Mouse (Mus musculus): ENCODE data around the gene Ucp1. TPM values are rescaled to one million over a fixed set of nuclear protein-coding genes. Genes with fewer than 3 reads are reported as not detected.
"Not testable (repeated sequence)": the region's sequence is repeated elsewhere in the genome, so short reads cannot be mapped to it uniquely, and the experiment has no call there.

The Ucp1 gene
- polyA plus RNA-seq, 1 experiment from 2014 or later = not detected

DNA sequence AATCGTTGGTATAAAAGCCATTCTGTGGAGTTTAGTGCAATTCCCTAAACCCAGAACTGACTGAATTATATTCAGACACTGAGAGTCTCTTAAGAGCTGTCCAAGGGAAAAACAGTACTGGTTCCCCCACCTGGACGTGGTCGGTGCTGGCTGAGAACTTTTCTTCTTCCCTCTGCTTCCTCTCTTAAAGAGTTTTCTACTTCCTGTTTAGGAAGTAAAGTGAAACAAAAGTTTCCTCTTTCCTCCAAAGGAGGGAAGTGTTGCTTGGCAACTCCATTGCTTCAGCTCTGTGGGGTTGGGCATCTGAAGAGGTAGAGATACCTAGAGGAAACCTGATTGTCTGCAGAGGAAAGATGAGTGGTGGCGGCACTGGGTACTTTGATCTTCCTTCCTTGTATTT is 7.2 kb downstream of the Ucp1 start:
- Histone ChIP-seq H3K27me3 (ENCODE audit: insufficient read depth, poor library complexity, severe bottlenecking) (no peaks in the 10 kb centered on the region), H3K9me3 (no peaks in the 10 kb centered on the region), H3K27ac (no peak overlapping the region), H3K4me1 (no peaks in the 10 kb centered on the region), H3K4me3 (no peak overlapping the region), H3K36me3 (no peaks in the 10 kb centered on the region)
- WGBS = 65% methylated on average over 4 of the region's 4 CpGs
- no peak for DNase-seq (ENCODE audit: low spot score)

DNA sequence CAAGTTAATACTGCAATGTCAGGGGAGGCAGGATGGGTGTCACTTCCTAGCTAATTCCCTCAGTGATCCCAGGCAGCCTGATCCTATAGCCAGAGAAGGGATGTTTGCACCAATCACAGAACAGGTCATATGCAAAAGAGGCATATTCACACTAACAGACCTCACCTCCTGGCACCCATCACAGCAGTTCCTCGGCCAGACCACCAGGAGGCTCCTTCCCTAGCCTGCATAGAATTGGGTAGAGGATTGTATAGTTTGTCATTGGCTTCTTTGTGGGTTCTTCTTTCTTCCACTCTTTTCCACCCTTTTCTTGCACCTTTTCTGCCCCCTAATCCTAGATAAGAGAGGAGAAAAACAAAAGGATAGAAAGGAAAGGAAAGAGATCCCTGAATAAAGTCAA is 10.0 kb downstream of the Ucp1 start:
- no peak for DNase-seq (ENCODE audit: low spot score)
- H3K4me1 ChIP-seq = no peaks in the 10 kb centered on the region
- WGBS = 25% methylated on average over 1 of the region's 1 CpGs
- no peak overlapping the region for H3K4me3 ChIP-seq
- no peak overlapping the region for H3K27ac ChIP-seq
- no peaks in the 10 kb centered on the region for H3K9me3 ChIP-seq
- no peaks in the 10 kb centered on the region for H3K36me3 ChIP-seq
- no peaks in the 10 kb centered on the region for H3K27me3 ChIP-seq (ENCODE audit: insufficient read depth, poor library complexity, severe bottlenecking)

DNA sequence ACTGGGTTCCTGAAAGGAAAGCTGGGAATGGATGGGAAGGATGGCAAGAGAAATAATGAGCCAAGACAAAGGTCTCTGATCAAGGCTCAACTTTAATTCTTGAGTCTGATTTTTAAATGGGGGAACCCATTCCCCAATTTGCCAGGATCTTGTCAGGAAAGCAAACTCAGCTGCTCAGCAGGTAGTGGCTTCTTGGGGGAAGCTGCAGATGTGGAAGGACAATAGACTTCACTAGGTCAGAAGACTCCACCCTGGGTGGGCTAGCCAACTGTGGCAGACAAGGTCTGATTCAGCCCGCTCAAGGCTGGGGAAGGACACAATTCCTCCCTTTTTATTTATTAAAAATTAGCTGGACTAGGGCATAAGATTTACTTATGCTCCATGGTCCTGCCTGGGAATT is 14.8 kb downstream of the Ucp1 start:
- H3K36me3 ChIP-seq = no peaks in the 10 kb centered on the region
- no peak for DNase-seq (ENCODE audit: low spot score)
- WGBS = 87% methylated on average over 1 of the region's 1 CpGs
- H3K27ac ChIP-seq = no peak overlapping the region
- no peaks in the 10 kb centered on the region for H3K4me1 ChIP-seq
- H3K4me3 ChIP-seq = no peak overlapping the region
- H3K27me3 ChIP-seq (ENCODE audit: insufficient read depth, poor library complexity, severe bottlenecking) = no peaks in the 10 kb centered on the region
- H3K9me3 ChIP-seq = no peaks in the 10 kb centered on the region

DNA sequence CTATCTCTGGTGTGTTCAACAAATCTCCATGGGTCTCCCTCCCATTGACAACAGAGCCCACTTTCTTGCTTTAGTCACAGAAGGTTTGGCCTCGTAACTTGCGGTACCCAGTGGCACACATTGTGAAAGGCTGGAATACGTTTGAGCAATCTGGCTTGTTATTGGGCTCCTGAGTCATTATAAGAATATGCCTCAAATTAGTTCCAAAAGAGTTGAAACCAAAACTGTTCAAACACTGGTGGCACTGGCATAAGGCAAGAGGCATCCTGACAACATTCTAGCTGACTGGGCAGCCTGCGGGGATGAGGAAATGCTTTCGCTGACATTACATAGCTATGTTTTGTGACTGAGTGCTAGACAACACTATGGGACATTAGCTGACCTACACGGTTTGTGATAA is 19.7 kb downstream of the Ucp1 start:
- Histone ChIP-seq H3K4me1 (no peaks in the 10 kb centered on the region), H3K36me3 (peaks cover 5% of the 10 kb centered on the region; the same call in 1 of the 2 replicates), H3K27ac (no peak overlapping the region), H3K27me3 (ENCODE audit: insufficient read depth, poor library complexity, severe bottlenecking) (no peaks in the 10 kb centered on the region), H3K4me3 (no peak overlapping the region), H3K9me3 (no peaks in the 10 kb centered on the region)
- no peak for DNase-seq (ENCODE audit: low spot score)
- WGBS = 88% methylated on average over 6 of the region's 6 CpGs

DNA sequence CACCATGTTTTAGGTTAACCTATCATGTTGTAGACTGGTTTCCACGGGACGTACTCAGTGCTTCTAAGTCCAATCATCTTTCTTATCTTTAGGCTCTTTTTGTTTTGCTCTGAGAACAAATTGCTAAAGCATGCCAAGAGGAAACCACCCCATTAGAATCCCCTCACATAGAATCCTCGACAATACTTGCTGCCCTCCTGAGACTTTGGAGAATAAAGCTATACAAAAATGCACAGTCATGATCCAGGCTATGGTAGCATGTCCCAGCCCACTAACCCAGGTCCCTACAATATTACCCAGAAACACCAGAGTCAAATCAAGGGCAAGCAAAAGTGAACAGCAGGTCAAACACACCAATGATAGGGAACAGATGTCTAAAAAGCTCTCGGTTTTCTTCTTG is 24.9 kb downstream of the Ucp1 start:
- peaks cover 36% of the 10 kb centered on the region for H3K36me3 ChIP-seq
- not testable (repeated sequence) for DNase-seq (ENCODE audit: low spot score); H3K27ac ChIP-seq; H3K4me3 ChIP-seq; H3K27me3 ChIP-seq (ENCODE audit: insufficient read depth, poor library complexity, severe bottlenecking); H3K9me3 ChIP-seq; H3K4me1 ChIP-seq
- 84% methylated on average over 4 of the region's 4 CpGs for WGBS

DNA sequence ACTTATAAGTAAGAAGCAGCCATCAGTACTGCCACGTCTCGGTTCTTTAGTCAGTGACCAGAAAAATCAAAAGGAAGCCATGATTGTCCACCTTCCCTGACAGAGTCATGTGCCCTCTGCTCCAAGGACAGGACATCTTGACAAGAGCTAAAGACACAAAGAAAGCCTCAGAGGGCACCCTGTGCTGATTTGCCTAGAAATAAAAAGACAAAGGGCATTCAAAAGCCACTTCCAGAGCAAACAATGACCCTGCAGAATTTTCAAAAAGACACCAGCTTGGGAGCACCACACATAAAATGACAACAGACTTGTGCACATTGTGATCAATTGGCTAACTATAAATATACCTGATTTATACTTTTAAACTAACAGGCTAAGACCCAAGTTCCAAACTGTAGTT is 25.5 kb downstream of the Ucp1 start:
- Histone ChIP-seq H3K27ac (no peak overlapping the region), H3K27me3 (ENCODE audit: insufficient read depth, poor library complexity, severe bottlenecking) (no peaks in the 10 kb centered on the region), H3K4me1 (no peaks in the 10 kb centered on the region), H3K36me3 (peaks cover 40% of the 10 kb centered on the region), H3K9me3 (no peaks in the 10 kb centered on the region), H3K4me3 (no peak overlapping the region)
- no peak for DNase-seq (ENCODE audit: low spot score)
- whole genome bisulfite sequencing = 89% methylated on average over 2 of the region's 2 CpGs

DNA sequence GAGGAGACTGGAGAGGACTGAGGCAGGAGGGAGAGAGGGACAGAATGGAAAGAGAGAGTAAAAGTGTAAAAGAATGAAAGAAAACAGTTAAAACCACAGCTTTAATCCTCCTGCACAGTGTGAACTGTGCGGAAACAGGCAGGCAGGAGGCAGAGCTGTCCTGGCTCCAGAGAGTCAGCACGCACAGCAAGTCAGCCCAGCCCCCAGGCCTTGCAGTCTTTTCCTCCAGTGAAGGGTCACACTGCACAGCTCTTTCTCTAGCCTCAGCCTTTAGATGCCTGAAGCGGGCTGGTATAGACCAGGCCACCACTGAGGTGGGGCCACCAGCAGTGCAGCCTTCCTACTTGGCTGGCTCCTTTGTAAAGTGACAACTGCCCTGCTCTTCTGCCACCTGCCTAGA is 30.4 kb downstream of the Ucp1 start:
- DNase-seq (ENCODE audit: low spot score) = no peak
- H3K36me3 ChIP-seq = peaks cover 47% of the 10 kb centered on the region
- WGBS = 72% methylated on average over 3 of the region's 3 CpGs
- H3K4me3 ChIP-seq = no peak overlapping the region
- no peaks in the 10 kb centered on the region for H3K9me3 ChIP-seq
- H3K27ac ChIP-seq = no peak overlapping the region
- H3K27me3 ChIP-seq (ENCODE audit: insufficient read depth, poor library complexity, severe bottlenecking) = no peaks in the 10 kb centered on the region
- peaks cover 6% of the 10 kb centered on the region; the same call in 1 of the 2 replicates for H3K4me1 ChIP-seq

DNA sequence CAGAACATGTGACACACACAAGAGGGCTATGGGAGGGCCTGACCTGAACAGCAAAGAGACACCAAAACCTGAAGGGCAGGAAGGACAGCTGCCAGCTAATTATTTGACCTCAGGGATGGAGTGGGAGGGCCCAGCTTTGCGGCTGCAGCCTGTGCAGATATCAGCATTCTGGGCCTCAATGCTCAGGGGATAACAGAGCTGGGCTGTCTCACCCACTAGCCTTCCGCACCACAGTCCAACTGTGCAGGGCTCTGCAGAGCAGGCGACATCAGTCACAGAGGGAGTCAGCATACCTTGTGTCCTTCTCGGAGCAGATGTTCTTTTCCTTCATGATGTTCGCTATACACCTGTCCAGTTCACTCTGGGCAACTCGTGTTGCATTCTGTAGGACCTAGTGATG is 32.2 kb downstream of the Ucp1 start:
- Histone ChIP-seq H3K36me3 (peaks cover 37% of the 10 kb centered on the region), H3K27ac (no peak overlapping the region; the same call in 1 of the 2 replicates)
- 84% methylated on average over 6 of the region's 6 CpGs for WGBS

DNA sequence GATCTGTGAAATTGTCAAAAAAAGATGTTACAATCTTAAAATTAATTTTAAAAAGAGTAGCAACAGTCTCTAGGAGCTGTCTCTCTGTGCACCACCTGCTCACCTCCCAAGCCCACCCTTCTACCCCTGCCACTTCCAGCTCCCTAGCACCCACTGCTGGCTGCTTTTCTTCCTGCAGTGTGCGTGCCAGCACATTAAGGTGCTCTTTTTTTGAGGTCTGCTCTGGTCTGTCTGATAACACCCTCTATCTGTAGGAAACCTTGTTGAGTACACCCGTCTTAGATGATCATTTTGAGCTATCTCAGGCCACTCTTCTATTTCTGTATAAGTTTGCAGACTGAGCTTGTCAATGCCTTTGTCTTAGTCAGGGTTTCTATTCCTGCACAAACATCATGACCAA is 32.9 kb downstream of the Ucp1 start:
- H3K36me3 ChIP-seq = peaks cover 38% of the 10 kb centered on the region
- H3K27me3 ChIP-seq (ENCODE audit: insufficient read depth, poor library complexity, severe bottlenecking) = no peaks in the 10 kb centered on the region
- no peak for DNase-seq (ENCODE audit: low spot score)
- H3K4me3 ChIP-seq = no peak overlapping the region
- H3K4me1 ChIP-seq = peaks cover 6% of the 10 kb centered on the region; the same call in 1 of the 2 replicates
- H3K9me3 ChIP-seq = no peaks in the 10 kb centered on the region
- WGBS = 68% methylated on average over 2 of the region's 2 CpGs
- no peak overlapping the region for H3K27ac ChIP-seq

More for the DNA sequence above, 32.2 kb downstream of the Ucp1 start:
- Histone ChIP-seq H3K9me3 (no peaks in the 10 kb centered on the region), H3K4me1 (peaks cover 6% of the 10 kb centered on the region; the same call in 1 of the 2 replicates), H3K27me3 (ENCODE audit: insufficient read depth, poor library complexity, severe bottlenecking) (no peaks in the 10 kb centered on the region), H3K4me3 (no peak overlapping the region)
- no peak for DNase-seq (ENCODE audit: low spot score)

DNA sequence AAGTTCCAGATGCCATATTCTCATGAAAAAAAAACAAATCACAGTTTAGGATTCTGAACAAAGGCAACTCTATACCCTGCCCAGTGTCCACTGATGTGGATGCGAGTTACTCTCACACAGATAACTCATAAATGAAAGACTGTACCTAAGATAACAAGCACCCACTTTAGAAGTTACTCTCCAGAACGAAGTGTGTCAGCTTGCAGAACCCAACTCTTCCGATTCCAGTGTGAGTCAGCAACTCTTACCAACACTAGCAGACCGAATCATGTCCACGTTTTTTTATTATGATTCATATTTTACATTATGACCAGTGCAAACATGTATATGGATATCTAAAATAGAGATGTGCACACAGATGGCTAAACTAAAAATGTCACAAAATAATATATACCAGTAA is 37.7 kb downstream of the Ucp1 start:
- peaks cover 17% of the 10 kb centered on the region for H3K36me3 ChIP-seq
- H3K9me3 ChIP-seq = no peaks in the 10 kb centered on the region
- no peak for DNase-seq (ENCODE audit: low spot score)
- 91% methylated on average over 5 of the region's 5 CpGs for WGBS
- H3K4me1 ChIP-seq = no peaks in the 10 kb centered on the region
- H3K27me3 ChIP-seq (ENCODE audit: insufficient read depth, poor library complexity, severe bottlenecking) = no peaks in the 10 kb centered on the region
- no peak overlapping the region for H3K27ac ChIP-seq
- H3K4me3 ChIP-seq = no peak overlapping the region

DNA sequence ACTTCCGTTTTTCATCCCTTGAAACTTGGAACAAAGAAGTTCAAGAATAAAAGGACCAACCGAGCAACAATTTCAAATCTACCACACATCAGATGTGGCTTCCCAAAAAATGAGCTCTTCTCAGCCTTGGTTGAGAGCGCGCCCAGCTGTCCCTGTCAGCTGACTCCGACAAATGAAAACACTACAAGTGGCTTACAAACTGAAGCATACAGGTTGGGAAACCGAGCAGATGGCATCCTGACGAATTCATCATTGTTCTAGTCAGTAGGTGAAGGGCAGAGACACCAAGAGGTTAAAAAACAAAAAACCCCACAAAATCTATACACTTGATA is 41.4 kb downstream of the Ucp1 start:
- no peak for DNase-seq (ENCODE audit: low spot score)
- H3K4me3 ChIP-seq = peak overlapping the region; percentile 97
- peaks cover 14% of the 10 kb centered on the region; the same call in 1 of the 2 replicates for H3K27me3 ChIP-seq (ENCODE audit: insufficient read depth, poor library complexity, severe bottlenecking)
- peak overlapping the region; percentile 92; the same call in 1 of the 2 replicates for H3K27ac ChIP-seq
- no peaks in the 10 kb centered on the region for H3K9me3 ChIP-seq
- WGBS = 9% methylated on average over 7 of the region's 7 CpGs
- H3K4me1 ChIP-seq = no peaks in the 10 kb centered on the region
- H3K36me3 ChIP-seq = peaks cover 17% of the 10 kb centered on the region

DNA sequence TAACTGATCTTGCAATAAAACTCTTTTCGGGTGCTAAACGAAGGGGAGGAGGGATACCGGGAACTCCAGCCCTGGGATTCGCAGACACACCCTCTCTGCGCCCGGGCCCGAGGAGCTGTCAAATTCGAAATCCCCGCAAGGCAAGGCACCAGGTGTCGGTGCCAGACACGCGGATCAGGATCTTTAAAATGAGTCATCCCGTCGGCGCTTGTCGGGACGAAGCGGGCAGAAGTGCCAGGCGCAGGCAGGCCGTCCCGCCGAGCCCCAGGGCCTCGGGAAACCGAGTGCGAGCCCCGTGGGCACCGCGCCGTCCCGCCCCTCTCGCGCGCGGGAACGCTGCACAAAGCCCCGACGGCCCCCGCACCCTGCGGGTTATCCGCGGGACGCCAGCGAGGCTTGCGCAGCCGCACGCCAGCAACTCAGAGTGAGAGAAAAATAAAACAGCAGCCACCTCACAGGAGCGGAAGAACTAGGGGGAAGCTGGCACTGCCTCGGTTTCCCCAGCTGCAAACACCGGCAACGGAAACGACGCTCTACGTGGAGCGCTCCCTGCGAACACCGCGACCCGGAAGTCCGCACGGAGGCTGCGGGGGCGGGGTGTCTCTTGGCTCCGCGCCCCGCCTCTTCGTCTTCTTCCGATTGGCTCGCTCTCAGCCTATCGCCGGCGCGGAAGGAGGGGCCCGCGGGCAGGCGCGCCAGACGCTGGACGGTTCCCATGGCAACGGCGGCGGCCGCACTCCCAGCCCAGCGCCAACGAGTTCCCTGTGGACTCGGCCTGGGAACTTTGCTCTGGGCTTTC is 41.9 kb downstream of the Ucp1 start, which contains the start of gene Elmod2:
Gene Elmod2, minus strand, starts transcription at position 588 of the 799 bp plus-strand sequence.
- H3K9me3 ChIP-seq = no peaks in the 10 kb centered on the region
- peaks cover 15% of the 10 kb centered on the region for H3K36me3 ChIP-seq
- peaks cover 14% of the 10 kb centered on the region; the same call in 1 of the 2 replicates for H3K27me3 ChIP-seq (ENCODE audit: insufficient read depth, poor library complexity, severe bottlenecking)
- H3K27ac ChIP-seq = peak within 1 kb of the TSS; percentile 92
- WGBS = under 1% methylated on average over 79 of the region's 85 CpGs
- DNase-seq (ENCODE audit: low spot score) = peak; percentile 97
- H3K4me3 ChIP-seq = peak within 1 kb of the TSS; percentile 97
- H3K4me1 ChIP-seq = no peaks in the 10 kb centered on the region

DNA sequence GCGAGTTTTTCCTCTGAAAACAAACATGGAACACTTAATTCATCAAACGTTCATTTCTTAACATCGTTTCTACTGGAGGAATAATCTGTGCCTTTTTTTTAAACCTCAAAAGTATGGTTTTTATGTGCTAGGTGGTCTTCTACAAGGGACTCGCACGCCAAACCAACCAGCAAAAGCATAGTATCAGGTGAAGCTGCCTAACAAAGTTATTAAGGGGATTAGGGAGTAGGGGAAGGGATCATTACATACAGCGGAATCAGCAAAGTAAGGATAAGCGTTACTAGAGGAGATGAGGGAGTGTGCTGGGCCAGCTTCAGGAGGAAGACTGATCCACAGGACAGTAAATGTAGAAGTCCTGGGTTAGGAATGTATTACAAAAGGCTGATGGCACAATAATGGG is 42.7 kb downstream of the Ucp1 start:
- peaks cover 9% of the 10 kb centered on the region for H3K36me3 ChIP-seq
- WGBS = 6% methylated on average over 7 of the region's 7 CpGs
- no peak overlapping the region for H3K27ac ChIP-seq
- no peak for DNase-seq (ENCODE audit: low spot score)
- H3K9me3 ChIP-seq = no peaks in the 10 kb centered on the region
- H3K4me1 ChIP-seq = no peaks in the 10 kb centered on the region
- H3K27me3 ChIP-seq (ENCODE audit: insufficient read depth, poor library complexity, severe bottlenecking) = peaks cover 14% of the 10 kb centered on the region; the same call in 1 of the 2 replicates
- peak overlapping the region; percentile 97 for H3K4me3 ChIP-seq
